Mouse (Mus musculus) right cerebral cortex, postnatal 25 days (tissue): ENCODE measurements at regions not wholly inside any gene's neighbourhood (a gene's known extent, or its start where the extent isn't known, plus 50 kb on each side); places are given as distances from the start of the nearest gene placed in this dataset.
A peak's percentile ranks its signal among the peaks of the same experiment; 100 is the strongest.
"Not testable (repeated sequence)": the region's sequence is repeated elsewhere in the genome, so short reads cannot be mapped to it uniquely, and the experiment has no call there.

Experiments
- DNase-seq: peaks from one replicate; pipeline ENCODE4 v3.0.0; 2022

- no peak for DNase-seq
These were observed 90.1 kb upstream of the Hdac2 start for GRCm38 (mm10) chr10:36884198-36884597.

- no peak for DNase-seq
These were observed 76.3 kb upstream of the Hdac2 start for GRCm38 (mm10) chr10:36897900-36898600.

GRCm38 (mm10) chr10:36908861-36909260 is 65.5 kb upstream of the Hdac2 start:
- peak; percentile 13 for DNase-seq

- DNase-seq, result not testable (repeated sequence)
These were observed 56.3 kb upstream of the Hdac2 start for GRCm38 (mm10) chr10:36918037-36918436.

GRCm38 (mm10) chr10:36923756-36924155 is 50.6 kb upstream of the Hdac2 start:
- no peak for DNase-seq

GRCm38 (mm10) chr10:36924161-36924560 is 50.2 kb upstream of the Hdac2 start:
- DNase-seq, result no peak
